Mouse (Mus musculus): ENCODE results near the gene Zfp609. TPM values are rescaled to one million over a fixed set of nuclear protein-coding genes. Genes with fewer than 3 reads are reported as not detected.

Zfp609 gene
- polyA plus RNA-seq, 1 experiment = 10.4 TPM

- TF ChIP-seq POLR2A (IDR thresholded peaks at IDR 0.05; ENCODE audit: control insufficient read depth, low read depth, low read length) = no peak
- TF ChIP-seq CTCF (IDR thresholded peaks at IDR 0.05; ENCODE audit: control insufficient read depth, insufficient read depth, insufficient replicate concordance, low read depth, low read length) = no peak
- no peak overlapping the region for H3K4me3 ChIP-seq (ENCODE audit: control insufficient read depth, low read depth, low read length)
- H3K27me3 ChIP-seq (ENCODE audit: control insufficient read depth, insufficient read depth, low read length) = no peaks in the 10 kb centered on the region
- no peaks in the 10 kb centered on the region for H3K36me3 ChIP-seq (ENCODE audit: control insufficient read depth, insufficient read depth, low read length)
- no peak overlapping the region for H3K27ac ChIP-seq (ENCODE audit: control insufficient read depth, insufficient read depth, low read depth, low read length)
- peaks cover 6% of the 10 kb centered on the region; the same call in 1 of the 2 replicates for H3K4me1 ChIP-seq (ENCODE audit: control insufficient read depth, insufficient read depth, low read length)
Observed at GRCm38 (mm10) chr9:65684704-65685103, 142.7 kb downstream of the Zfp609 start.

GRCm38 (mm10) chr9:65682994-65683393 is 144.4 kb downstream of the Zfp609 start:
- no peak overlapping the region for H3K4me3 ChIP-seq (ENCODE audit: control insufficient read depth, low read depth, low read length)
- H3K27ac ChIP-seq (ENCODE audit: control insufficient read depth, insufficient read depth, low read depth, low read length) = no peak overlapping the region; the same call in 1 of the 2 replicates
- TF ChIP-seq POLR2A (IDR thresholded peaks at IDR 0.05; ENCODE audit: control insufficient read depth, low read depth, low read length) = no peak
- no peak for TF ChIP-seq CTCF (IDR thresholded peaks at IDR 0.05; ENCODE audit: control insufficient read depth, insufficient read depth, insufficient replicate concordance, low read depth, low read length)
- peaks cover 13% of the 10 kb centered on the region for H3K4me1 ChIP-seq (ENCODE audit: control insufficient read depth, insufficient read depth, low read length)
- no peaks in the 10 kb centered on the region for H3K27me3 ChIP-seq (ENCODE audit: control insufficient read depth, insufficient read depth, low read length)
- H3K36me3 ChIP-seq (ENCODE audit: control insufficient read depth, insufficient read depth, low read length) = no peaks in the 10 kb centered on the region

GRCm38 (mm10) chr9:65682183-65682582 is 145.2 kb downstream of the Zfp609 start:
- TF ChIP-seq POLR2A (IDR thresholded peaks at IDR 0.05; ENCODE audit: control insufficient read depth, low read depth, low read length) (no peak), CTCF (IDR thresholded peaks at IDR 0.05; ENCODE audit: control insufficient read depth, insufficient read depth, insufficient replicate concordance, low read depth, low read length) (no peak)
- peaks cover 12% of the 10 kb centered on the region for H3K4me1 ChIP-seq (ENCODE audit: control insufficient read depth, insufficient read depth, low read length)
- 0 out of 2 replicates have a peak overlapping the region, but pooled peaks have one; percentile 33 for H3K27ac ChIP-seq (ENCODE audit: control insufficient read depth, insufficient read depth, low read depth, low read length)
- H3K36me3 ChIP-seq (ENCODE audit: control insufficient read depth, insufficient read depth, low read length) = no peaks in the 10 kb centered on the region
- no peak overlapping the region for H3K4me3 ChIP-seq (ENCODE audit: control insufficient read depth, low read depth, low read length)
- H3K27me3 ChIP-seq (ENCODE audit: control insufficient read depth, insufficient read depth, low read length) = no peaks in the 10 kb centered on the region

GRCm38 (mm10) chr9:65681634-65681940 is 145.8 kb downstream of the Zfp609 start:
- TF ChIP-seq POLR2A (IDR thresholded peaks at IDR 0.05; ENCODE audit: control insufficient read depth, low read depth, low read length) (no peak), CTCF (IDR thresholded peaks at IDR 0.05; ENCODE audit: control insufficient read depth, insufficient read depth, insufficient replicate concordance, low read depth, low read length) (no peak)
- H3K4me3 ChIP-seq (ENCODE audit: control insufficient read depth, low read depth, low read length) = no peak overlapping the region
- peaks cover 14% of the 10 kb centered on the region for H3K4me1 ChIP-seq (ENCODE audit: control insufficient read depth, insufficient read depth, low read length)
- no peaks in the 10 kb centered on the region for H3K36me3 ChIP-seq (ENCODE audit: control insufficient read depth, insufficient read depth, low read length)
- no peaks in the 10 kb centered on the region for H3K27me3 ChIP-seq (ENCODE audit: control insufficient read depth, insufficient read depth, low read length)
- H3K27ac ChIP-seq (ENCODE audit: control insufficient read depth, insufficient read depth, low read depth, low read length) = no peak overlapping the region

GRCm38 (mm10) chr9:65680938-65681633 is 146.3 kb downstream of the Zfp609 start:
- Histone ChIP-seq H3K27me3 (ENCODE audit: control insufficient read depth, insufficient read depth, low read length) (no peaks in the 10 kb centered on the region), H3K4me3 (ENCODE audit: control insufficient read depth, low read depth, low read length) (no peak overlapping the region), H3K4me1 (ENCODE audit: control insufficient read depth, insufficient read depth, low read length) (peaks cover 14% of the 10 kb centered on the region), H3K27ac (ENCODE audit: control insufficient read depth, insufficient read depth, low read depth, low read length) (no peak overlapping the region), H3K36me3 (ENCODE audit: control insufficient read depth, insufficient read depth, low read length) (no peaks in the 10 kb centered on the region)
- no peak for TF ChIP-seq CTCF (IDR thresholded peaks at IDR 0.05; ENCODE audit: control insufficient read depth, insufficient read depth, insufficient replicate concordance, low read depth, low read length)

- Histone ChIP-seq H3K27me3 (ENCODE audit: control insufficient read depth, insufficient read depth, low read length) (no peaks in the 10 kb centered on the region), H3K36me3 (ENCODE audit: control insufficient read depth, insufficient read depth, low read length) (no peaks in the 10 kb centered on the region), H3K4me1 (ENCODE audit: control insufficient read depth, insufficient read depth, low read length) (peaks cover 16% of the 10 kb centered on the region), H3K27ac (ENCODE audit: control insufficient read depth, insufficient read depth, low read depth, low read length) (peak overlapping the region; percentile 29), H3K4me3 (ENCODE audit: control insufficient read depth, low read depth, low read length) (peak overlapping the region; percentile 59)
- TF ChIP-seq POLR2A (IDR thresholded peaks at IDR 0.05; ENCODE audit: control insufficient read depth, low read depth, low read length) = no peak
- no peak for TF ChIP-seq CTCF (IDR thresholded peaks at IDR 0.05; ENCODE audit: control insufficient read depth, insufficient read depth, insufficient replicate concordance, low read depth, low read length)
Observed at GRCm38 (mm10) chr9:65679181-65679761, 148.1 kb downstream of the Zfp609 start.

- Histone ChIP-seq H3K27me3 (ENCODE audit: control insufficient read depth, insufficient read depth, low read length) (no peaks in the 10 kb centered on the region), H3K4me3 (ENCODE audit: control insufficient read depth, low read depth, low read length) (peak overlapping the region; percentile 96), H3K4me1 (ENCODE audit: control insufficient read depth, insufficient read depth, low read length) (peaks cover 15% of the 10 kb centered on the region), H3K27ac (ENCODE audit: control insufficient read depth, insufficient read depth, low read depth, low read length) (peak overlapping the region; percentile 92), H3K36me3 (ENCODE audit: control insufficient read depth, insufficient read depth, low read length) (no peaks in the 10 kb centered on the region)
- TF ChIP-seq POLR2A (IDR thresholded peaks at IDR 0.05; ENCODE audit: control insufficient read depth, low read depth, low read length) = no peak
- TF ChIP-seq CTCF (IDR thresholded peaks at IDR 0.05; ENCODE audit: control insufficient read depth, insufficient read depth, insufficient replicate concordance, low read depth, low read length) = no peak
Observed at GRCm38 (mm10) chr9:65677119-65677462, 150.3 kb downstream of the Zfp609 start.

Measured in testis, adult 2 months (tissue).